Mouse (Mus musculus) c-Kit-negative CD71-positive TER-119-positive erythroid progenitor cells, embryonic 14.5 days (primary cell): ENCODE results near the gene Plekhh1.
"Not testable (repeated sequence)": the region's sequence is repeated elsewhere in the genome, so short reads cannot be mapped to it uniquely, and the experiment has no call there.

ENCODE experiments used
- DNase-seq: peaks from one replicate; pipeline ENCODE4 v3.0.0-alpha.2; 2013; ENCODE audit warnings: low read depth, low spot score

Gene Plekhh1

DNA sequence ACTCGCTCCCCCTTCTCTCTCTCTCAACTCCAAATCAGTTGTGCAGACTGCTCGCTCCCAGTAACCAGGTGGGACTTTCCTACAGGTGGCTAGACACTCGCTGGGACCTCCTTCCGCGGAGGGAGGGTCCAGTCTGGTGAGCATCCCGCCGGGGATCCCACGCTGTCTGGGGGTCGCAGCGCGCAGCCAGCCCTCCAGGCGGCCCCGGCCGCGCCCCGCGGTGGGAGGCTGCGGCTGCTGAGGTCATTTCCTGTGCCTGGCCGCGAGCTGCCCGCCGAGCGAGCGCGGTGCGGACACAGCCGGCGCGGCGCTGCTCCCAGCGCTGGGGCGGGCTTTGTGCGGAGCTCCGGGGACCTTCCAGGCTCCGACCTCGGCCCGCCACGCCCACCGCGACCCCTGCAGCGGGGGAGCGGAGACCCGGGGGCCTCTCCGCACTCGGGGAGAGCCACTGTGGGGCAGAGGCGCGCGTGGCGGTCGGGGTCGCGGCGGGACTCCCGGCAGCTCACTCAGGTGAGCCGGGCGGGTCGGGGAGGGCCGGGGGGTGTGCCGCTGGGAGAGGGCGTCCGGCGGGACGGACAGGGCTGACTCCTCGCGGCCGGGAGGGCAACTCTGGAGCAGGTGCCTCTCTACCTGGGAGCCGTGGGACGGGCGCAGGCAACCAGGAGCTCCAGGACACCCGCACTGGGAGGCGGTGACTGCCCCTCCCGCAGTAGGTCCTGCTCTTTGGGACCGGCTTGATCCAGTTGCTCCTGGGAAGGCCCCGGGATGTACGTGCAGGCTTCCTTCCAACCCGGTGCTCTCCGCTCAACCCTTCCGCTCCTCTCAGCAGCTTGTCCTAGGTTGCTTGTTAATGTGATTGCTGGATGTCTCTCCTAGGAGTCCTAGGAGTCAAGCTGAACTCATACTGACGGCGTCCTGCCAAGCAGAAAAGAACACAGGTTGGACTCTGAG, at the start of gene Plekhh1:
Plekhh1 (plus strand) TSS at position 253 of the 951 bp plus-strand sequence.
- DNase-seq: no peak

DNA sequence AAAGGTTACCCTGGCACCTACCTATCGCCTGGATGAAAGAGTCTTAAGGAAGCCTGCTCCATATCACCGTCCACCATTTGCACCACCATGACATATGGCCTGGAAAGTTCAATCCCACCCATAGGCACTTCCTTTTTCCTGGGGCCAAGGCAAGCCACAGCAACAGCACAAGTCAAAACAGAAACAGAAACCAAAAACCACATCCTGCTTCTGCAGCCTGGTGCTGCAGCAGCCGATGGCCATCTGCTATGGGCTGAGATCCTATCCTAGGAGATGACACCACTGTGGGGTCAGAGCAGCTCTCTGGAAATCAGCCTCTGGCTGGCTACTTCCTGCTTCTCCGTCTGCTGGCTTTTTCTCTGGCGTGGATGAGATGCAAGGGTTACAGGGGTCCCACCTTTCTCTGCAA, 48.3 kb upstream of the Plekhh1 start:
- DNase-seq: no peak

DNA sequence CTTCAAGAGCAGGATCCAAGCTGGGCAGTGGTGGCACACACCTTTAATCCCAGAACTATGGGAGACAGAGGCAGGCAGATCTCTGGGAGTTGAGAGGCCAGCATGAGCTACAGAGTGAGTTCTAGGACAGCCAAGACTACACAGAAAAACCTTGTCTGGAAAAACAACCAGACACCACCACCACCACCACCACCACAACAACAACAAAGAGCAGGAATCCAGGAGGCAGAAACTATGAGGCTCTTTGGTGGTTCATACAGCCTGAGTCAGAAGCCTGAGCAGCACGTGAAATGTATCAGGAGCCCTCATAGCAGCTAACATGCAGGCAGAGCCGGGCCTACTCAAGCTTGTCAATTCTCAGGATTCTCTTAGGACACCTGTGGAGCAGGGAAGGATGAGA, 47.8 kb upstream of the Plekhh1 start:
- DNase-seq: no peak

DNA sequence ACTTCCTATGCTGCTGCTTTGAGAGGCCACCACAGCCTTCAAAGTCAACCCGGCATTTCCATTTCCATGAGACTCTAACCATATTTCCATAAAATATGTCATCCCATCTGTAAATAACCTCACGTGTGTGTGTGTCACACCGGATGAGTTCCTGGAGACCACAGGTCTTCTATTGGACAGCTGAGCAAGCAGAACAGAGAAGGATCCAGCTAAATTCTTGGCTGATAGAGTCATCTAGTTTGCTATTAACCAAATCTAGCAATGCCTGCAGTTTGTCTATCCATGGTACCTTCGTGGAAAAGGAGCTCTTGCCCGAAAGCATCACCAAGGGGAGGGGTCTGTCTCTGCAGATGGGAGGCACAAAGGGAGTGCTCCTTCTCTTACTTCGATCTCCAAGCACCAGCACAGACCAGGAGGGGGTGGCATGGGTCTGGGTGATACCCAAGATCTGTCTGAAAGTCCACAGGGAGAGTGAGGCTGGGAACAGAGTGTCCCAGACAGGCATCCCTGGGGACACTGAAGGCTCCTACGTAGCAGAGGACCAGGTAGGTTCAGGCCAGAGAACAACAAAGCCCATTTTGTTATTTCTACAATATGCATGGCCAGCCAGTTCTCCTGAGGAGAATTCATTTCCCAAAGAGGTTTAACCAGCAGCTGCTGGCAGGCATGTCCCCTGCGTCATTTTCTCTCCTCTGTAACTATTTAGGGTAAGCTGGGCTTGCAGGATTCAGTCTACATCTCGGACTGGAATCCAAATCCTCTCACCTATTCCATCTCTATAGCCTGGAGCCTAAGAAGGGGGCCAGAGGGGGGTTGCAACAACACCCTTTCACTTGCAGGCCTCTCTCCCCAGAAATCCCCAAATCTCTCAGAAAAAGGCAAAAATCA, 46.8 kb upstream of the Plekhh1 start:
- no peak for DNase-seq

DNA sequence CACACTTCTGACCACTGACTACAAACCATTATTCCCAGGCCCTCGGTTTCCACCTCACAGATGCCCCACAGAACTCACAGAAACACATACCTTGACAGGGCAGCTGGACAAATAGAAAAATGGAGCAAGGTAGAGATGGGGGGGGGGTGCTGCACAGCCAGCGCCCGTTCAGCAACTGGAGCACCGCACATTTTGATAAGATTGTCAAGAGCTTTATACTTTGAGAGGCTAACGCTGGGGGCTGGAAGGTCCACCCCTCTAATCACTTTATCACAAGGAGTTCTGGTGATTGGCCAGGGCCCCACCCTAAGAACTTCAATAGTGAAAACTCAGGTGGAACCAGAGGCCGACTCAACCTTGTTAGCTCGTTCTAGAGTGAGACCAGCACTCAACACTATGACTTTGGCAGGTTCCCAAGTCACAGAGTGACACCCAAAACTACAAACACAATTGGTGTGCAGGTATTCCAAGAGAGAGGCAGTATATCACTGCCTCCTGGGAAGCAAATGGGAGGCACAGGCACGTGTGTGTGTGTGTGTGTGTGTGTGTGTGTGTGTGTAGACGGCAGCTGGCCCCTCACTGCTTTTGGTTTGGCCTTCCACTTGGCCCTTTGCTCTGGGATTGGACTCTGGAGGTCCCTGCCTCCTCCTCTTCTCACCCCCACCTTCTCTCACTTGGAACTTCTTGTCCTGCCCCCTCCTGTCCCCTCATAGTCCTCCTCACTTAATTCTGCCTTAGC, 45.5 kb upstream of the Plekhh1 start:
- no peak for DNase-seq

DNA sequence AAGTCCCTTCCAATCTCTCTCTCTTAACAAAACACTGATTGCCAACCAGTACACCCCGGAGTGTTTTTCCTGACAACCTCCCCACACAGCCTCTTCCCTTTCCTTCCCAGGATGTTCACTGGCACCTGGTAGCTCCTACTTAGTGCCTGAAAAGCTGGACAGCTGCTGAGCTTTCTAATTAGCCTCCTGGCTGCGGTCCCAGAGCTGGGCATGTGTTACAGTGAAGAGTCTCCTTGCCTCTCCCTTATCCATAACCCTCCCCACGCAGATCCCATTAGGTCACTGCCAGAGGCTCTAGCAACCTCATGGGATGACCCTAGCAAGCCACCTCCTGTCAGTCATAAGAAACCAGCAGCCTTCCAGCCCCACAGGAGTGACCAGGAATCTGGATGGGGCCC, 44.9 kb upstream of the Plekhh1 start:
- no peak for DNase-seq

DNA sequence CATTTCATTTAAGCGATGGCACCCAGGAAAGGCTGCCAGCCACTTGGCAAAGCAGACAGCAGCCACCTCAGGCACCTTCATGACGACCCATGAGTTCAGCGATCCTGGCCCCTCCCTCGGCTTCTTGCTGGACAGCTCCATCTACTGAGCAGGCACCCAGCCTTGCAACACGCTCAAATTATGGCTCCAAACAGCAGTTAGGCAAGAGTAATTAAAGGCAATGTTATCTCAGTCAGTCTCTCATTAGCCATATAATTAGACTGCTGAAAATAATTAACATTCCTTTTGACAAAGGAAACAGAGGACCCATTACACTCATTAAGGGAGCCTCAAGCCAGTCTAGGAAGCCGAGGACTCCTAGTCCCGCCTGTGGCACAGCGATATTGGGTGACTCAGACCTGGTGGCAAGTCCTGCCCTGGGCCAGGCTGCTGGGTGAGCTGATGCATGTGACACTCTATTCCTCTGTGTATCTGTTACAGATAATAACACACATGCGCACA, 41.3 kb upstream of the Plekhh1 start:
- no peak for DNase-seq

DNA sequence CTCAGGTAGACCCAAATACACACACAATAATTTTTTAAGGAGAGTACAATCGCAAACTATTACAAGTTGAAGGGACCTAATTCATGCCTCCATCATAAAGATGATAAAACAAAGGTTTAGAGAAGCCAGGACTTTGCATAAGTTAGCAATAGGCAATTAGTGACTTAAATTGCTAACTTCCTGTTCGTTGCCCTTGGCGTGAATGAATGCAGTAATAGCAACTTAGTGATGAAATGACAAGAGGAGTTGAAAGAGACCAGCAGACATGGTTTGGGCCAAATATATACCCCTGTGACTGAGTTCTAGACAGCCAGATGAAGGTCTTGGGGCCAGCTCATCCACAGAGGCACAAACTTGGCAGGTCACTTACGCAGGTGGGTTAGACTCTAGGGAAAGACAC, 32.7 kb upstream of the Plekhh1 start:
- DNase-seq: no peak

DNA sequence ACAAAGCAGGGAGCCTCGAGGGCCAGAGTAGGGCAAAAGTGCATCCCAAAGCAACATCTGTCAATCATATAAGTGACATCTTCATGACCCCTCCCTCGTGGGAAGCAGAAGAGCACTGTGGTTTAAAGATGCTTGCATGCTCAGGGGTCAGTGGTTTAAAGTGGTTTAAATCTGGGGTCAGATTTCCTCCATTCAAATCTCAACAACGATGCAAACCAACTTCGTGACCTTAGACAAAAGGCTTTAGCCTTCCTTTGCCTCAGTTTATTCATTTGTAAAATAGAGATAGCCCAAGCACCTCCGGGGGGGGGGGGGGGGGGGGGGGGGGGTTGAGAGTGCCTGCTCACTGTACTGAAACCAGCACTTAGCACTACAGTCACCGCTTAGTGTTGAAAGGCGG, 32.3 kb upstream of the Plekhh1 start:
- DNase-seq: no peak

DNA sequence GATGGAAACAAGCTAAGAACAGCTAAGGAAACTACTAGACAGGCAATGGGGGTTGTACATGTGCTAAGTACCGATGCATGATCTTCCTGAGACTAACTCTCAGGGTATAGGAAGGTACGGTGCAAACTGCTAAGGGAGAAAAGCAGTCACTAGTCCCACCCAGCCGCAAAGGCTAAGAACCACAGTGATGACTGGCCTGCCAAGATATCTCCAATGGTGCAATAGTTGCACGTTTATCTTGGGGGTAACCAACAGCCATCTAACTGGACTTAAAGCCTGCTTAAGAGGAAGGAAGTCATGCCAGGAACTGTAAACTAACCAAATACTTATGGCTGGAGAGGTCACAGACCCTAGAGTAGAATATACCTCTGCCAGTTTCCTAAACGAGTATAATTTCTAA, 26.6 kb upstream of the Plekhh1 start:
- no peak for DNase-seq

DNA sequence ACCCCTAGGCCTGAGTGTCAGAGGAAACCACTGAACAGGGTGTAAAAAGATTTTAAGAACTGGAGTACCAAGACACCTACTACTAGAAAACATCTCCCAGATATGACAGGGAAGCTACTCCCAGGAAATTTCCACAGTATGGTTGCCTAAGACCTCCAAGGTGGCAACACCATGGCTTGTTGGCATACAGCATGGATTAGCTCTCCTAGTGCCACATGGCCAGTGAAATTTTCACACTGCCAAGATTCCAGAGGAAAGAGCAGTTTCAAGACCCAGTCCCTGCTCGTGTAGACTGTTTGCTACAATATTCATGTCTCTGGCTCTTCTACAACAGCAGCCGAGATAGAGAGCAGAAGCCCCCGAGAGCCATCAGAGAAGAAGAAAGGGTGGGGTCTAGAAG, 26.0 kb upstream of the Plekhh1 start:
- DNase-seq: no peak

DNA sequence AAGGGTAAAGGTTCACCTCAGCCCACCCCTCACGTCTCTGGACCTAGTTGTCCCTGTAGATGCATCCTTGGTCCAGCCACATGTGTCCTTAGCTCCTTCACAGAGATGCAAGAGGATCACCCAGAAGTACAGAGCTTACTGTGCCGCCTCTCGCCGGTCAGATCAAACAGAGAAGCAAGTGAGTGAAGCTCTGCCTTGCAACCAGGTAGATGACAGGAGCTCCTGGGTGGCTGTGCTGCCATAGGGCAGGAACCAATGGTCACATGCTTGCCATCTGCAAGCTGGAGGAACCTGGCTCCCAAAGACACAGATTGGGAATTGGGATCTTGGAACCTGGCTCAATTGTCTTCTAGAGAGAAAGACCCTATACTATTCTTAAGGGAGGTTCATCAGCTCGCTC, 23.5 kb upstream of the Plekhh1 start:
- DNase-seq: no peak

DNA sequence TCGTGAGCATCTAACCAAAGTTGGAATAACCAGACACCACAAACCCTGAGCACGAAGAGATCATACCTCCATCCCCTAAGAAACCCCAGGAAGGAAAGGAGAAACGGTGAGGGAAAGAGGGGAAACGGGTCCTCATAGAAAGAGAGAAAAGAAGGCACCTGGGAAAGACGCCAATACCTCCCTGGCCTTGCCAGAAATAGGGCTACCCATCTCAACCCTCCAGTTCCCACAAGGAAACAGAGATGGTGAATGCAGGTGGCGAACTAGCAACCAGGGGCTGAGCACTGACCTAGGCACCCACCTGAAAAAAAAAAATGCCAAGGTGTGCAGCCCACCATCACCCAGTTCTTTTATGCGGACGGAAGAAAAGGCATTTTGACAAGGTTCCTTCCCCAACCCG, 22.9 kb upstream of the Plekhh1 start:
- no peak for DNase-seq

DNA sequence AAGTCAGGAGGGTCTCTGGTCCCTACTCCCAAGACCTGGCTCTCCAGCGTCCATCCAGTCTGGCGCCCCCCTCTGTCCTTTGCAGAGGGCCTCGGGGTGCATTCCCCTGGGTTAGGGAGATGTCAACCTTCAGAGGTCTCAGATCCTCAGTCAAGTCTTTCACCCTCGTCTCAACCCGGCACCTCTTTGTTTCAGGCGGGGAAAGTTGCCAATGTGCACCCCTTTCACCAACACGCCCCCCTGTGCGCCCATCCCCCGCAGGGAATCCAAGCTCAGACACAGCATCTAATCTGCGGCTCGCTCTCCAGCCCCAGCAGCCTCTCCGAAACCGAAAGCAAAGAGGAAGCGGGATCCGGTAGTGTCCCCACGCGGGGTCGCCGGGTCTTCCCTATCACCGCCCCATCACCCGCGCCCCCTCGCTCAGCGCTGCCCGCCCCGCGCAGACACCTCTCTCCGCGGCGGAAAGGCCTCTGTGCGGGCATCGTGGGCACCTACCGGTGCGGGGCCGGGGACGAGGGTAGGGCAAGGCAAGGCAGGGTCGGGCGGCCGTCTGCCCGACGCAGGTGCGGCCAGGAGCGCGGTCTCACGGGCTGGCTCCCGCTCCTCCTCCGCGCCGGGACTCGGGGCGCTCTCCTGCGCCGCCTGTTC, 22.4 kb upstream of the Plekhh1 start:
- no peak for DNase-seq

DNA sequence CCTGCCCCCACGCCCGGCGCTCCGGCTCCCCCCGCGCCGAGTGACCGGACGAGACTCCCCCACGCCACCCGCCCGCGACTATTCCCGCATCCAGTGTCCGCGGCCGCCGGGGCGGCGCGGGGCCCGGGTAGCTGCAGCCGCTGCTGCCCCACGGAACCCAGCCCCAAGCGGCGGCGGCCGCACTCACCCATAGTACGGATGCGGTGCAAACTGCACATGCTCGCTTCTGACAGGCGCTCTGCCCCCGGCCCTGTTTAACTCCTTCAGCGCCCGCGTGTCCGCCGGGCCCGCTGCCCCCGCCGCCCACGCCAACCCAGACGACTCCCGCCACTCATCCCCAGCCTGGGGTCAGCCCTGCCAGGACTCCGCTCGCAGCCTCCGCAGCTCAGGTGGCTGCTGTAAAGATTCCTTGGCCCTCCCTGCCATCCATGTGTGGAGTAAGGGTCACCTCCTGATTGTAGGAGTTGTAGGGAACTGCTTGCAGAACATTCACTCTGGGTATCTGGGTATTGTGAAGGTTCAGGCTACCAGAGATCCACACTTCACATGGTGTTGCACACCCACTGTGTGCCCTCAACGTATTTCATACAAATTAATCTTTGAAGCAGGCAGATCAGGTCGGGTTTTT, 21.7 kb upstream of the Plekhh1 start, which contains the start of gene Tmem229b:
Tmem229b (minus strand) TSS at position 502 of the 628 bp plus-strand sequence.
- no peak for DNase-seq

DNA sequence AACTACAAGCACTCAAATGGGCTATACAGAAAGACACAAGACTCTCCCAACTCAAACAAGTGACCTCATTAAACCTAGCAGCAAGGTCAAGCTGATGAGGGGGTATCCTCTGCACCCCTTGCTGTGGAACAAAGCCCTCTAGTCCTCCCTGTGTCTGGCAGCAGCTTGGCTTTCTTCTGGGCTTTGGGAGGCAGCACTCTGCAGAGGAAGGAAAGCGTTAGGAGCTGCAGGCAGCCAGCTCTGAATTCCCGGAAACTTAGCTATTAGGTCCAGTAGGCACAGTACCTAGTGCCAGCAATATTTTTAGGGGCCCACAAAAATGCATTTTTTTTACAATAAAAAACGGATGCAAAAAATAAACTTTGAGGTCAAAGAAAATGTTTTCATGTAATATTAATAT, 18.4 kb upstream of the Plekhh1 start:
- DNase-seq: no peak

DNA sequence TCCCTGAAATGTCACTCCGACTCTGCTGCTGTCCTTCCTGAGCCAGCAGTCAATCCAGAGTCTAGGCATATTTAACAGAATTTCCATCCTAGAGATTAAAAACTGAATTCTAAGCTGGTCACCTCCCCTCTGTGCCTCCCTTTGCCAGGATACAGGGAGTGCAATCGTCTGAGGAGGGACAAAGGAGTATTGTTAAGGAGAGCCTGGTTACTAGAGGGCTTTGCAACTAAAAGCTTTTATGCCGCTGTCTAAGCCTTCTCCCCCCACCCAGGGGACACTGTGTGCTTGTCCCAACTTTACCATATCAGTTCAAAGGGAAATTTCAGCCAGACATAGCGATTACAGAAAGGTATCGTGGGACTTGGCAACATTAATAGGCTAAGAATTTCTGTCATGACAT, 12.9 kb upstream of the Plekhh1 start:
- no peak for DNase-seq

DNA sequence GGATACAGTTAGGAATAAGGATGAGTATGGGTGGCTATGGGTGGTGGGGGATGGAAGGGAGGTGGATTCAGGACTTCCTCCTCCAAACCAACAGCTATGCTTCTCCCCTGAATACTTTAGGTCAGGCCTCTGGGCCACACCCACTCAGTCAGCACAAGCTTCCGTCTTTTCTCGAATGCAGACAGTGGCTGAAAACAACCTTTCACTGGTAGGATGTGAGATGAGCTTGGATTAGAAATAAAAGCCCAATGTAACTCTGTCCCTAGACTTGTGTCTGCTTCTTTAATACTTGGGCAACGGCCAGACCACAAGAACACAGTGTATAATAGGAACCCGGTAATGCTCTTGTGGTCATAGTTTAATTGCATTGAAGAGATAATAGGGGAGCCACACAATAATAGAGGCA, 11.0 kb upstream of the Plekhh1 start:
- DNase-seq: no peak

DNA sequence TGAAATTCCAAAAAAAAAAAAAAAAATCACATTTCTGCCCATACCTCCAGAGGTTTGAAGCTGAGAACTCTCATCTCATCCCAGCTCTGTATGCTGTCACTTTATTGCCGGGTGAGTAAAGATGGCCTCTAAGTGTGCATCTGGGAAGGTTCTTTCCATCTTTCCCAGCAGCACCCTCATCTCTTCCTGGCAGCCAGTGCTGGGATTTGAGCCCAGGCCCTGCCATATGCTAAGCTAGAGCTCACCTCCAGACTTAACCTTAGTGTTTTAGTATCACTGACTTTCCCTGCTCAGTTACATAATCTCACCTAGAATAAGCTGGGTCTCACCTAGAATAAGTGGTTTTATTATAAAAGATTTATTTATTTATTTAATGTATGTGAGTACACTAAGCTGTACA, 7.1 kb upstream of the Plekhh1 start:
- no peak for DNase-seq

DNA sequence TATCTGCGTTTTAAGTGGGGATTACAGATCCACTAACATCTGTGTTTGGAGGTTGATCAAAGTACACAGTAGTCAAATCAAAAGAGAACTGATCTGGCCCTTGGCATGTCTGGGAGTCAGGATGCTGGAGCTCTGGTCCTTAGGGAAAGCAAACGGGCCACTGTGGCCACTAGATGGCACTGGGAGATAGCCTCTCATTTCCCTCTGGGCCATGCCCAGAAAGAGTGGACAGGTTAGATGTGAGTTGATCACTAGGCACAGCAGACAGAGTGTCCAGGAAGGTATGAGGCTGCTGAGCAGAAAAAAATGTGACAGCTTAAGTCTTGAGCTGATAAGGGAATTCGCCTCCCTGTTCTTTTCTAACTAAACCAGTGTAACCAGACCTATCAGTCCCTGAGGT, 6.1 kb upstream of the Plekhh1 start:
- no peak for DNase-seq

DNA sequence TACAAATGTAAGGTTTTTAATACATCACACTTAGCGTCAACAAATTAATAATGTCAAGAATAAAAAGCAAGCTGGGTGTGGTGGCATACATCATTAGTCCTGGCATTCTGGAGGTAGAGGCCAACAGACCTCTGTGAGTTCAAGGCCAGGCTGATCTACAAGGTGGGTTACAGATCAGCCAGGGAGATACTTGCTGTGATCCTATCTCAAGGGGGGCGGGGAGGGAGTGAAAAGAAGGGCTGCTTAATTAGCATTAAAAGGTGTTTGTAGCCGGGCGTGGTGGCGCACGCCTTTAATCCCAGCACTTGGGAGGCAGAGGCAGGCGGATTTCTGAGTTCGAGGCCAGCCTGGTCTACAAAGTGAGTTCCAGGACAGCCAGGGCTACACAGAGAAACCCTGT, 1.4 kb upstream of the Plekhh1 start:
- not testable (repeated sequence) for DNase-seq
